Mouse (Mus musculus) gastrocnemius, postnatal 4 days (tissue): ENCODE results near the gene Sptbn2. TPM values are rescaled to one million over a fixed set of nuclear protein-coding genes. Genes with fewer than 3 reads are reported as not detected.

Source experiments
- DNase-seq, 2 experiments: peaks; one replicate each; pipeline ENCODE4 v3.0.0; 2021 to 2022; ENCODE audit warnings: low spot score in 2 of 2, mixed read lengths in 2 of 2
- long read RNA-seq, 2 experiments: library from polyadenylated mRNA; stranded (forward); transcript quantifications; one replicate each; pipeline ENCODE4 v2.0.0; 2021
- total RNA-seq, 2 experiments: library from RNA; stranded (reverse); gene quantifications; 2 replicates each; pipeline ENCODE4 v1.2.3; 2021

Sptbn2 gene
- total RNA-seq, result under 1 TPM; 0.18 to 0.39 TPM
- long read RNA-seq, experiment 1, partial matches to known transcripts, result 0 of 2 reads
- long read RNA-seq, experiment 1, other reads (novel, unspliced or antisense), result 2 of 2 reads
- long read RNA-seq, experiment 2, result 0 reads

DNA sequence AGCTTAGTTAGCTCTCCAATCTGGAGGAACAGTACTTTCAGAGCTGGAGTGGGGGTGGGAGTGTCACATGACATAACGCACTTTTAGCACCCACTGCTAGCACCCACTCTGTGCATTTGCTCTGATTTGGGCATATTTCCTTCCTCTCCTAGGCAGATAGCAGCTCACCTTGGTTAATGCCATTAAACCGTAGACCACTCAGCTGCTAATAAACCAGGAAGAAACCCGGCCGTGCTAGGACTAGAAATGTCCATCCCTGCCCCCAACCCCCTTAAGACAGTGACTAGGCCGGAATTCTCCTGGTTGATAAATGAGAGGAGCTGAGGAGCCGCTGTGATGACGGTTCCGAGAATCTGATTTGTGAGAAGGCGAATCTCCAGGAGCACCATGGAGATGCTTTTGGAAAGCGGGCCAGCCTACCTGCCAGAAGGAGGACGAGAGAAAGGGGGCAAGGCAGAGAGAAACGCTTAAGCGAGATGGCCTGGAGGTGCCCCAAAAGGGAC, at the start of gene Sptbn2:
Gene Sptbn2, plus strand, starts transcription at position 70 of the 503 bp plus-strand sequence.
- no peak for DNase-seq

DNA sequence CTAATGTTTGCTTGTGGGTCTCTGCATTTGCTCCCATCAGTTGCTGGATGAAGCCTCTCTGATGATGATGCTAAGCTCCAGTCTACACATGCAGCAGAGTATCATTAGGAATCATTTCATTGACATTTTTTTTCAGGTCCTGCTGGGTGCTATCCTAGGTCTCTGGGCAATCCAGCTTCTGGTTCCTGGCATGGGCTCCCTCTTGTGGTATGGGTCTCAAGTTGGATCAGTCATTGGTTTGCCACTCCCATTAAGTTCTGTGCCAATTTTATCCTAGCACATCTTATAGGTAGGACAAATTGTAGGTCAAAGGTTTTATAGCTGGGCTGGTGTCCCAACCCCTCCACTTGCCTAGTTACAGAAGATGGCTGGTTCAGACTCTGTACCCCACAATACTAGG, 44.2 kb upstream of the Sptbn2 start:
- no peak for DNase-seq

GRCm38 (mm10) chr19:4670776-4671175, 40.2 kb upstream of the Sptbn2 start:
- DNase-seq, result no peak

- DNase-seq, result no peak
Measured at GRCm38 (mm10) chr19:4672401-4672800, 38.6 kb upstream of the Sptbn2 start.

GRCm38 (mm10) chr19:4694346-4694745, 16.6 kb upstream of the Sptbn2 start:
- DNase-seq, result no peak

DNA sequence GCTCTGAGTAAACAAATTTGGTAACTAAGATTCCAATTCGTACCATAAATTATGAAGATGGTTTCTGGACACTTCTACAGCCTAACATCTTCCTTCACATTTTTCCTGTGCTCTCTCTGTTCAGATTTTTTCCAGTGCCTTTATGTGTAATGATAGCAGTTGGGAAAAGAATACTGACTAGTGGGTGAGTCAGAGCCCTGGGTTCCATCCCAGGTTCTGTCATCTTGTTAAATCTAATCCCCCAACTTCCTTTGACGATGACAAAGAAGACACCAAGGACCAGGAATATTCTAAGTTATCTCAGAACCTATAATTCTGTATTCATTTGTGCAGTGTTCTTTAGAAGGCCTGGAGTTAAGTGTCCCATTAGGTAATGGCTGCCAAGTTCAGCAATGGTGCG, 13.8 kb upstream of the Sptbn2 start:
- DNase-seq, result no peak

DNA sequence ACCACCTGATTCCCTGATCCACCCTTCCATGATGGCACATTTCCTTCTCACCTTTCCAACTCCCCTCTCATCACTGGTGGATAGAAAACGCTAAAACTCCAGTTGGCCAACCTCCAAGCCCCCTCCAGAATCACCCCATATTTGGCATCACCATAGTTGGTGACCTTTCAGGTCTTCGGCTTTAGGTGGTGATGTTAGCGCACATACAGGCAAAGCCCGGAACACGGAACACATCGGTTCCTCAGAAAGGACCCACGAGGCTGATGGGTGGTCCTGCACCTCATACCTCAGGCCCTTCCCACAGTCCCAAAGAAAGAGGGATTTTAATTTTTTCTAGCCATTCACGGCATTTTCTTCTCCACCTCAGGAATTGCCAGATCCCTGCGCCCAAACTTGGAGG, 13.2 kb upstream of the Sptbn2 start:
- no peak for DNase-seq

GRCm38 (mm10) chr19:4698205-4698677, 12.7 kb upstream of the Sptbn2 start, which contains the start of gene Gm960:
Gene Gm960, minus strand, starts transcription at chr19:4698668.
- DNase-seq, result peak; percentile 66 to 69

GRCm38 (mm10) chr19:4698856-4699255, 12.1 kb upstream of the Sptbn2 start:
- no peak for DNase-seq

- no peak for DNase-seq
Measured at GRCm38 (mm10) chr19:4699821-4700220, 11.1 kb upstream of the Sptbn2 start.

DNA sequence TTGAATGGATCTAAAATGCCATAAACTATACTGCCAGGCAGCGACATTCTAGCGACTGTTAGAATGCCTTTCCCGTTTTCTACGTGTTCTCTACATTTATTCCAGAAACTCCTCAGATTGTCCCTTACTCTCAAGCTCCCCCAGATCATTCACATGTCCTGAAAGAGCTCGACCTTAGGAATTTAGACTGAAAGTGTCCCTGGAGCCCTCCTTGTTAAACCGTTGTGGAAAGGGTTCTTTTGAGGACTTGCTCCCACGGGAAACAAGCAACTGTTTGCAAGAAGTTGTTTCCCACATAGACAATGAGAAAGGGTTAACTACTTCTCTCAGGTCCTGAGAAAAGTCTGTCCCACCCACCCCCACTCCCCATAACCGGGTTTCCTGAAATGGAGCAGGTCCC, 10.3 kb upstream of the Sptbn2 start:
- DNase-seq, result no peak

DNA sequence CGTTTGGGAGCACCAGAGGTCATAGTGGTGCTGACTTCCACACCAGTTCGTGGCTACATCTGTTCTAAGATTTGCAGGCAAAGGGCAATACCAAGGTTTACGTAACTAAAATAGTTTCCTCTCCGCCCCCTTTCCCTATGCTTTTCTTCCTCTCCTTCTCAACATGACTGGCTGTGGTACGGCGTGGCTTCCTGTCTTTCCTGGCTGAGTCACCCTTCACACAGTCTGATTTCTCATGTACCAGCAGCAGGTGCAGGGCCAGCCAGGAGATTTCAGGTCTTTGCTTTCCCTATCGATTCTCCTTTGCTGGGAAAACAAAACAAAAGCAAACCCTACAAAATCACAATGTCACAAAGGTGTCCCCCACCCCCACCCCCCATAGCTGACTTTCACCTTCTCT, 9.7 kb upstream of the Sptbn2 start:
- DNase-seq, result no peak

- no peak for DNase-seq
Measured at GRCm38 (mm10) chr19:4708765-4709164, 2.2 kb upstream of the Sptbn2 start.

DNA sequence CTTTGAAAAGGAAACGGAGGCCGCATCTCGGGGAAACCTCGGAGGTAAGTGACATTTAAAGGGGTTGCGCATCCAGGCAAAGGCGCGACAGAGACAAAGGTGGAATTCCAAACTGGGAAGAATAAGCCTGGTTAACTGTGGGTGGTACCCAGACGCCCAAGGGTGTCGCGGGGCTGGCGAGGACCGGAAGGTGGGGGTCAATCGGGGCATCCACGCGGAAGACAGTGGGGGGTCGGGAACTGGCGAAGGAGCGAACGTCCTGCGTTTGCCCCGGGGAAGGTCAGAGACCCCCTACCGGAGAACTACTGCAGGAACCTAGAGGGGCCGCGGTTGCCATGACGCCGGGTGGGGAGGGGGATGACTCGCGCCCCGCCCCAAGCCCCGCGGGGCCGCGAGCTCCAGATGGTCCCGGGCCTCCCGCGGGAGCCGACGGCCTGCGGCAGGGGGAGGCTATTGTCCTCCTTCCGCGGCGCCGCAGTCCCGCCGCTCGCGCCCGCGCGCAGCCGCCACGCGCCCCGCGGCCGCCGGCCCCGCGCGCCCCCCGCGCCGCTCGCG, 711 bp downstream of the Sptbn2 start:
- no peak for DNase-seq

DNA sequence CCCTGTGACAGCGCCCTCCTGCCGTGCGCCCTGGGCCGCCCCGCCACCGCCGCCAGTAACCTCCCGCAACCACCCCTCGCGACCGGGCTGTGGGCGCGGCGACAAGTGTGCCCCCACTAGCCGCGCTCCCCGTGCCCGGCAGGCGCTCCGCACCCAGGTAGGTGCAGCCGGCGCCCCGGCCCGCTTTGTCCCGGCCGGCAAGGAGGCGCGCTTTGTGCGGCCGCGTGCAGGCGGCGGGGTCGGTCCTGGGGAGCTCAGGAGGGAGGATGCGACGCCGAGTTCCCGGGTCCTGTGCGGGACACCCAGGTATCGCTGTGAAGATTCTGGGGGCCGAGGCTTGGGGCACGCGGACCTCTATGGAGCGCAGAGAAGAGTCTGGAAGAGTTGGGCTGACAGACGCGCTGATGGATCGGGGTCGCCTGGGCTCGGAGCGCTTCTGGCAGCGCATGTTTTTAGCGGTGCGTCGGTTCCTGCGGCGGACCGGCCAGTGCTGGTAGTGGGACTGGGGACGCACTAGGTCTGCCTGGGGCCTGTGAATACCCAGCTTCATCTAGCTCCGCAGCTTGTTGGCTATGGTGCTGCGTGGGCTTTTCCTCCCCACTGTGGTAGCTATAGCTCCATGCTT, 1.3 kb downstream of the Sptbn2 start:
- no peak for DNase-seq

GRCm38 (mm10) chr19:4712781-4713526, 2.0 kb downstream of the Sptbn2 start:
- no peak for DNase-seq

GRCm38 (mm10) chr19:4713886-4714285, 2.9 kb downstream of the Sptbn2 start:
- DNase-seq, result no peak

DNA sequence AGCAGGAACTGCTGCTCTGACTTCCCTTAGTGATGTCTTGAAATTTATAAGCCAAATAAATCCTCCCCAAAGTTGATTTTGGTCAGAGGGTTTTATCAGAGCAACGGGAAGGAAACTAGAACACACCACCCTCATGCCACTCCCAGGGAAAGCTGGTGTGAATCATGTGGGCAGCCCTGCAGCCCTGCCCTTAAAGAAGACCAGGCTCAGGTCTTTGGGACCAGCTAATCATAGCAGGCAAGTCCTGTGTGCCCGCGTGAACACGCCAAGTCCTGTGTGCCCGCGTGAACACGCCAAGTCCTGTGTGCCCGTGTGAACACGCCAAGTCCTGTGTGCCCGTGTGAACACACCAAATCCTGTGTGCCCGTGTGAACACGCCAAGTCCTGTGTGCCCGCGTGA, 5.8 kb downstream of the Sptbn2 start:
- DNase-seq, result no peak

GRCm38 (mm10) chr19:4717281-4717680, 6.3 kb downstream of the Sptbn2 start:
- no peak for DNase-seq

DNA sequence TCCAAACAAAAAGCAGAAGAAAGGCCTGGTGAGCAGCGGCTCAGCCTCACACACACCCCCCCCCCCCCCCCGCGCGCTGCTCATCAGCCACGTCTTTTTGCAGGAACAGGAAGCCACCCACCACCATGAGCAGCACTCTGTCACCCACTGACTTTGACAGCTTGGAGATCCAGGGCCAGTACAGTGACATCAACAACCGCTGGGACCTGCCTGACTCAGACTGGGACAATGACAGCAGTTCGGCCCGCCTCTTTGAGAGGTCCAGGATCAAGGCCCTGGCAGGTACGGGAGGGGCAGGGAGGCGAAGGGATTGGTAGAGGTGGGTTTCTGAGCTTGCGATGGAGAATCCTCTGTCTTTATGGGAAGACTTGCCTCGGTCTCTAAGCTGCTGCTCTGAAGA, 7.7 kb downstream of the Sptbn2 start:
- no peak for DNase-seq

DNA sequence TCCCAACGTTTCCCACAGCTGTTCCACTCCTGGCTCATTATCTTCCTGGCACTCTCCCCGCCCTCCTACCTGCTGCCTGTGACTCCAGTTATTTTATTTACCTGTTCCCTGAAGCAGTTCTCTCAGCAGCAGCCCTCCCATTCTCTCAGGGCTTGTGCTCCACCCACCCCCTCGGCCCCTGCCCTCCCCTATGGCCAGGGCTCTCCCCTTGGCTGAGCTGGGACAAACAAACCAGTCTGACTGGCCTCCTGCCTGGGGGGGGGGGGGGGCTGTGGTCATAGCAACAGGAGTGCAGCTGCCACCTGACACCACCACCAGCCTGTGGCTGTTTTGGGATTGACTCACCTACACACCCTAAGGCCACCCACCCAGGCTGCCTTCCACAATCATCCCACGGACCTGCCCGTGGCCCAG, 8.4 kb downstream of the Sptbn2 start:
- DNase-seq, result no peak

DNA sequence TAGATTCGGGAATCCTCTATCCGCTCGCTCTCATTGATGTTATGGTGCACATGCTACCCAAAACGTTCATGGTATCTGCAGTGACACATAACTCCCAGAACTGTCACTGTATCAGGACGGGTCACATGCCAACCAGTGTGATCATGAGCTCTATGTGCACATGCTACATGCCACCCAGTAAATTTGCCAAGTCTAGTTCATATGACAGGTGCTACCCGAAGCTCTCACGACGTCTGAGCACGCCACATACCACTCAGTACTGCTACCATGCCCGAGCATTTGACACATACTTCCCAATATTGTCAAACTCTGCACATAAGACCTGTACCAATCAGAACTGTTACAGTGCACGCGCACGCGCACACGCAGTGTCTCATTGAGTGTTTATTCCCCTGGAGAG, 9.1 kb downstream of the Sptbn2 start:
- DNase-seq, result no peak
